Mouse (Mus musculus) intestine, embryonic 16.5 days (tissue): ENCODE measurements around the gene Ncln. TPM values are rescaled to one million over a fixed set of nuclear protein-coding genes. Genes with fewer than 3 reads are reported as not detected.

Experiments
- ATAC-seq: fragments of 200-750 bp; cut with Nextera tagmentation; 2 replicates; pipeline ENCODE4 v1.8.0; 2017; ENCODE audit warnings: moderate TSS enrichment, moderate library complexity
- H3K27ac ChIP-seq: fragments of 300-500 bp; sonication (generic); 2 replicates; pipeline ENCODE4 v1.5.1; 2014; ENCODE audit warnings: mild to moderate bottlenecking, low read length
- H3K27me3 ChIP-seq: fragments of 300-500 bp; sonication (generic); replicated peaks from 2 replicates; pipeline ENCODE4 v1.6.1; 2014; ENCODE audit warnings: low read length, control low read depth, mixed read lengths; ENCODE audit not compliant: control insufficient read depth, insufficient read depth
- H3K36me3 ChIP-seq: fragments of 300-500 bp; sonication (generic); 2 replicates; pipeline ENCODE4 v1.6.1; 2014; ENCODE audit warnings: low read length, control low read depth; ENCODE audit not compliant: control insufficient read depth, insufficient read depth
- H3K4me1 ChIP-seq: fragments of 300-500 bp; sonication (generic); 2 replicates; pipeline ENCODE4 v1.6.1; 2014; ENCODE audit warnings: low read length, control low read depth, mixed read lengths; ENCODE audit not compliant: control insufficient read depth, insufficient read depth
- H3K4me2 ChIP-seq: fragments of 300-500 bp; sonication (generic); 2 replicates; pipeline ENCODE4 v1.6.1; 2014; ENCODE audit warnings: low read depth, low read length, control low read depth
- H3K4me3 ChIP-seq: fragments of 300-500 bp; sonication (generic); 2 replicates; pipeline ENCODE4 v1.5.1; 2014; ENCODE audit warnings: mild to moderate bottlenecking, low read length
- H3K9ac ChIP-seq: fragments of 300-500 bp; sonication (generic); 2 replicates; pipeline ENCODE4 v1.6.1; 2014; ENCODE audit warnings: low read depth, low read length
- H3K9me3 ChIP-seq: fragments of 300-500 bp; sonication (generic); 2 replicates; pipeline ENCODE4 v1.6.1; 2016; ENCODE audit warnings: low read length, control low read depth; ENCODE audit not compliant: control insufficient read depth
- WGBS: fragments of 180-500 bp; shearing (Covaris S2); extraction: QIAGEN DNeasy Blood & Tissue Kit; methylation state at CpG from one replicate; pipeline ENCODE4 v1.1.7; 2014; 5-methylcytosine and 5-hydroxymethylcytosine counted together
- polyA plus RNA-seq: library from polyadenylated mRNA; unstranded; fragments of >200 nt; fragmentation: Nextera tagmentation; extraction: Ambion mirVana; gene quantifications from 2 replicates; pipeline ENCODE4 v1.2.1, GENCODE M21; 2015

The Ncln gene
- polyA plus RNA-seq, 1 experiment from 2014 or later = 126 TPM

DNA sequence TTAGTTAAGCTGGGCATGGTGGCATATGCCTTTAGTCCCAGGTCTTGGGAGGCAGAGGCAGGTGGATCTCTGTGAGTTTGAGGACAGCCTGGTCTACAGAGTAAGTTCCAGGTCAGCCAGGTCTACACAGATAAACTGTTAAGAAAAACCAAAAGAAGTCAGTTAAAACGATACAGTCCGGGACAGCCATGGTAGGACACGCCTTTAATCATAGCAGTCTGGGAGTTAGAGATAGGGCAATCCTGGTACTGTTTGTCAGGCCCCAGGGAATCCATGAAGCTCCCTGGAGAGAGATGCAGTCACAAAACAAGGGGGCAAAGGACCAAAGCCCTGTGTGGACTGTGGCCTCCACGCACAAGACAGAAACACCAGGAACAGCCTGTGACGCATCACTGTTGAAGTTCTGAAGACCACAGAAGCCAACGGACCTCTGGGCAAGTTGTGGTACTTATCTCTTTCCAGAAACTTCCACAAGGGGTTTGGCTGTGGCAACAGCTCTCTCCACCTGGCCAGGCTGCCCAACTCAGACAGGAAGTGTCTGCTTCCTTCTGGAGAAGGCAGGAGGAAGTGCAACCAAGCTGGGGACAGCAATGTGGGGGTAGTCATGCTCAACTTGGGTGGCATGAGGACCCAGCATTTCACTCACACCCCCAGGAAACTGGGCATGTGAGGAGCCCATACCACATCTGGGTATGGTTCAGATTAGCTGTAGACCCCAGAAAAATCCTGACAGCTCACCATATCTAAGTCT, 23.2 kb upstream of the Ncln start:
- 74% methylated on average over 6 of the region's 6 CpGs for WGBS
- no peak overlapping the region for H3K9ac ChIP-seq
- no peaks in the 10 kb centered on the region for H3K9me3 ChIP-seq
- no peak overlapping the region for H3K27ac ChIP-seq
- ATAC-seq = no peak
- no peak overlapping the region for H3K4me3 ChIP-seq
- peaks cover 11% of the 10 kb centered on the region for H3K4me1 ChIP-seq
- no peak overlapping the region for H3K4me2 ChIP-seq
- no peaks in the 10 kb centered on the region for H3K36me3 ChIP-seq
- H3K27me3 ChIP-seq = no peaks in the 10 kb centered on the region

DNA sequence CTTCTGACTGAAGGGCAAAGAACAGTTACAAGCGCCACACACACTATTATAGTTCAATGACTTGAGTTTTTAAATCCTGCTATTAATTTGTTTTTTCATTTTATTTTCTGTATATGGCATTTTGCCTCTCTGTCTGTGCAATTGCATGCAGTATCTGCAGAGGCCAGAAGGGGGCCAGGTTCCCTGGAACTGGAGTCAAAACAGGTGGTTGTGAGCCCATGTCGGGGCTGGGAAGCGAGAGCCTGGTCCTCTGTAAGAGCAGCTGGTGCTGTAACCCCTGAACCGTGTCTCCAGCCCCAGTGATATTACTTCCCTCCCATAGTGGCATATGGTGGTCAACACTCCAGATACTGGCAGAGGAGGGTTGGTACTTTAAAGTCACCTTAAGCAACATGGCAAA, 22.4 kb upstream of the Ncln start:
- no peaks in the 10 kb centered on the region for H3K27me3 ChIP-seq
- no peaks in the 10 kb centered on the region for H3K36me3 ChIP-seq
- peaks cover 2% of the 10 kb centered on the region; the same call in 1 of the 2 replicates for H3K4me1 ChIP-seq
- WGBS = 23% methylated on average over 4 of the region's 4 CpGs
- no peak overlapping the region for H3K4me3 ChIP-seq
- peak; percentile 62 for ATAC-seq
- no peak overlapping the region for H3K4me2 ChIP-seq
- H3K9me3 ChIP-seq = 0 out of 2 replicates have a peak, but pooled peaks cover 5% of the 10 kb centered on the region
- no peak overlapping the region for H3K9ac ChIP-seq
- H3K27ac ChIP-seq = no peak overlapping the region

DNA sequence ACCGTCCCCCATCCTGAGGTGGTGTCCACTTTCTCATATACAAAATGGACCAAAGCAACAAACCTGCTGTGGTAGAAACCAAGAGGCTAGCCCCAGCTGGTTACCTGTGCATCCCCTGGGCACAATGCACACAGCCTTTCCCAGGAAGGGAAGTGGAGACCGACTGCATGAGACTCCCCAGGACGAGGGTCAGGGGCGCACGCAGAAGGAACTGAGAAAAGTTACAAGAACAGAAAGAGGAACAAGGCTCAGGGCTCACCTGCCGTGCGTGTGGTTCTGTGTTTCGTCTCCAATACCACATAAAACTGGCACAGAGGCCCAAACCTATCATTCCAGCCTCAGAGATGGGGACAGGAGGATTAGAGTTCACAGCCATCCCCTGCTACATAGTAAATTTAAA, 21.0 kb upstream of the Ncln start:
- 0 out of 2 replicates have a peak, but pooled peaks cover 4% of the 10 kb centered on the region for H3K27me3 ChIP-seq
- no peak overlapping the region for H3K9ac ChIP-seq
- no peaks in the 10 kb centered on the region for H3K4me1 ChIP-seq
- 0 out of 2 replicates have a peak, but pooled peaks cover 5% of the 10 kb centered on the region for H3K9me3 ChIP-seq
- no peak for ATAC-seq
- no peak overlapping the region for H3K4me3 ChIP-seq
- H3K36me3 ChIP-seq = no peaks in the 10 kb centered on the region
- no peak overlapping the region for H3K27ac ChIP-seq
- no peak overlapping the region for H3K4me2 ChIP-seq
- WGBS = 72% methylated on average over 8 of the region's 8 CpGs

DNA sequence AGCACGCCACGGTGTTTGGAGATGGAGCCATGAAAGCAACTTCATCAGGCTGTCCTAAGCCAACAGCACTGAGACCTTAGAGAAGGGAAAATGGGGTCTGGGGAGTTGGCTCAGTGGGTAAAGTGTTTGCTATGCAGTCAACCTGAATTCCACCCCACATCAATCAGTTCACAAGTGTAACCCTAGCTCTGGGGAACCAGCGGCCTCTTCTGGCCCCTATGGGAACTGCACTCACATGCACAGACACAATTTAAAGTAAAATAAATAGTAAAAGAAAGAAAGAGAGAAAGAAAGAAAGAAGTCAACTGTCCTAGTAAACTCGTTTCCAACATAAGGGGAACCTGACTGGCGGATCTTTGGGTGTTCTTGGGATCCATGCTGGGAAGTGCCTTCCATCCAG, 17.6 kb upstream of the Ncln start:
- Histone ChIP-seq H3K9ac (no peak overlapping the region), H3K4me3 (no peak overlapping the region)
- no peak for ATAC-seq

DNA sequence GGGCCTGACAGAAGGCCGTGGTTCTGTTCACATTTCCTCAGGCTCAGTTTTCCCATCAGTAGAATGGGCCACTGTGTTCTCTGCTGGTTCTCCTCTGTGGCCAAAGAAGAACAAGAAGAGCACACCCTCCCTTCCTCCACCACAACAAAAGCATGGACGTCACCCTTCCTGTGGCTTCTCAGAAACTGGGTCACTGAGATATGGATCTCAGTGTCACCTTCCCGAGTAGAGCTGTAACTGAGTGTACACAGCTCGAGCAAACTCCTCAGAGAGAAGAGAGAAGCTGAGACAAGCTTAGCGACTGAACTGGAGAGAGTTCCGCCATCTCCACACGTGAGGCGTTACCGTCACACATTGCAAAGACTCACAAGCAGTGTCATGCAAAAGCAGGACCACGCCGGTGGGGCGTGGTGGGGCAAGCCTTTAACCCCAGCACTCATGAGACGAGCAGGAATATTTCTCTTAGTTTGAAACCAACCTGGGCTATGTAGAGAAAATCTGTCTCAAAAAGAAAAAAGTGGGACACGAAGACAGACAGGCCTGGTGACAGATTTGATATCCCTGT, 14.1 kb upstream of the Ncln start:
- no peak overlapping the region for H3K4me2 ChIP-seq
- 73% methylated on average over 14 of the region's 14 CpGs for WGBS

More for the DNA sequence above, 17.6 kb upstream of the Ncln start:
- Histone ChIP-seq H3K27me3 (0 out of 2 replicates have a peak, but pooled peaks cover 4% of the 10 kb centered on the region), H3K9me3 (0 out of 2 replicates have a peak, but pooled peaks cover 5% of the 10 kb centered on the region), H3K4me1 (no peaks in the 10 kb centered on the region), H3K4me2 (no peak overlapping the region), H3K36me3 (no peaks in the 10 kb centered on the region), H3K27ac (no peak overlapping the region)
- 86% methylated on average over 5 of the region's 5 CpGs for WGBS

DNA sequence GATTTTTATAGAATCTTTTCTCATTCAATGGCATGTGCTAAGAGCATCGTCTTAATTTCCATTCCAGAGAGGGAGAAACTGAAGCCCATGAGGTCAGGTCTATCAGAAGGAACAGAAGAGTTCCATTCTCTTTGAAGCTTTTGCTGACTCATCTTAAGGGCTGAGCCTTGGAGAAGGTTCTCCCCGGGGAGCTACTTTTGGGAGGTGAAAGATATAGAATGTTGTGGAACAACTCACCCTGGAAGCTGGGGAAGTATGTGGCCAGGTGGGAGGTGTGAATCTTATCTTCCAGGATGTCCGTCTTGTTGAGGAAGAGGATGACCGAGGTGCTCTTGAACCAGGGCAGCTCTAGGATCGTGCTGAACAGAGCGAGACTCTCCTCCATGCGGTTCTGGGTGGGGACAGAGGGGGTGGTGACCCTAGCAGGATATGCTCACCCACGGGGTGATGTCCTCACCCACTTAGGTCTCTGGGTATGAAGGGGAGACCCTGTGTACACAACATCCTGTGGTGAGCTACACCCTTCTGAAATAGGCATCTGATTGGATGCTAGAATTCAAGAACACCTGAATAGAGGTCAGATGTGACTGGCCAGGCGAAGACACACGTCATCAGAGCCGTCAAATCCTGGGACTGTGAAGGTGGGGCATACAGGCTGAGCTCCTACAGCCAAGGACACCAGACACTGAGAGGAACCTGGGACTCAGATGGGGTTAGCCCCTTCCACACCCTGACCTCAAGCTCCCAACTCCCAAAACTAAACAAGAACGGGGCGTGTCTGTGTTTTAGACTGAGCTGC, 11.7 kb upstream of the Ncln start:
- no peak for ATAC-seq
- Histone ChIP-seq H3K4me1 (peaks cover 2% of the 10 kb centered on the region; the same call in 1 of the 2 replicates), H3K9ac (no peak overlapping the region), H3K27me3 (0 out of 2 replicates have a peak, but pooled peaks cover 4% of the 10 kb centered on the region), H3K9me3 (no peaks in the 10 kb centered on the region), H3K4me2 (no peak overlapping the region), H3K27ac (no peak overlapping the region), H3K4me3 (no peak overlapping the region), H3K36me3 (no peaks in the 10 kb centered on the region)
- 70% methylated on average over 13 of the region's 13 CpGs for WGBS

More for the DNA sequence above, 14.1 kb upstream of the Ncln start:
- no peak for ATAC-seq
- no peaks in the 10 kb centered on the region for H3K36me3 ChIP-seq
- H3K27me3 ChIP-seq = 0 out of 2 replicates have a peak, but pooled peaks cover 4% of the 10 kb centered on the region
- H3K9me3 ChIP-seq = 0 out of 2 replicates have a peak, but pooled peaks cover 5% of the 10 kb centered on the region
- H3K4me3 ChIP-seq = no peak overlapping the region
- H3K27ac ChIP-seq = no peak overlapping the region
- no peaks in the 10 kb centered on the region for H3K4me1 ChIP-seq
- H3K9ac ChIP-seq = no peak overlapping the region

DNA sequence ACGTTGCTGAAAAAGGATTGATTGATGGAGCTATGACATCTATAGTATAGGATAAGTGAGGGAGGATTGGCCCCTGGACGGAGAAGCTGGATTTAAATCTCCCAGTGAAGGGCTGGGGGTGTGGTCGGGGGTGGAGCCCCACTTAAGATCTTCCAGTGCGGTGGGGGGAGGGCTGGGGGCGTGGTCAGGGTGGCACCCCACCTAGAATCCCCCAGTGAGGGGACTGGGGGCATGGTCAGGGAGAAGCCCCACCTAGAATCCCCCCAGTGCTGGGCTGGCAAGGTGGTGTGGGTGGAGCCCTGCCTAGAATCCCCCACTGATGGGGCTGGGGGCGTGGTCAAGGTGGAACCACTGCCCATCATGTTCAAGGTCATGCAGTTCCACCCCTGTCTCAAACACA, 10.9 kb upstream of the Ncln start:
- Histone ChIP-seq H3K9me3 (no peaks in the 10 kb centered on the region), H3K27me3 (no peaks in the 10 kb centered on the region), H3K9ac (no peak overlapping the region), H3K4me3 (no peak overlapping the region), H3K4me2 (no peak overlapping the region), H3K27ac (no peak overlapping the region), H3K4me1 (peaks cover 4% of the 10 kb centered on the region; the same call in 1 of the 2 replicates), H3K36me3 (no peaks in the 10 kb centered on the region)
- WGBS = 28% methylated on average over 6 of the region's 6 CpGs
- ATAC-seq = no peak

DNA sequence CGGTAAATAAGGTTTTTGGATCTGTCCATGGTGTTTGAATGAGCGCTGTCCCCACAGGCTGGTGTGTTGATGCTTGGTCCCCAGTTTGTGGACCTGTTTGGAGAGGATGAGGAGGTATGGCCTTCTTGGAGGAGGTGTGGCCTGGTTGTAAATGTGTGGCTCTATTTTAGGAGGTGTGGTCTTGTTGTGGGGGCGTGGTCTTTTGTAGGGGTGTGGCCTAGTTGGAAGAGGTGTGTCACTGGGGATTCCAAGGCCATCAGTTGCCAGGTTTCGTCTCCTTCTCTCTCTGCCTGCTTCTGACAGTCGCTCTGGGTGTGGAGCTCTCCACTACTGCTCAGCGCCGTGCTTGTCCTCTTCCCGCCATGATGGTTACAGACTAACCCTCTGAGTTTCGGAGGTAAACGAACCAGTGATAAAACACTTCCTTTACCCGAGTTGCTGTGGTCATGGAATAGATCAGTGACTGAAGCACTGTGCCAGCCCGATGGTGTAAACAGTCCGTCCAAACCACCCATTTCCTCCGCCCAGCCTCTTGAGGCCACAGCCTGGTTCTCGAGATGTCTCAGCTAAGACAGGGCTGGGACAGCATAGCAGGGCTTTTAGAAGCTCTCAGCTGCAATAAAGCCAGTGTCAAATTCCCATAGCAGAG, 8.9 kb upstream of the Ncln start:
- Histone ChIP-seq H3K9me3 (no peaks in the 10 kb centered on the region), H3K4me3 (no peak overlapping the region), H3K9ac (no peak overlapping the region), H3K4me1 (peaks cover 4% of the 10 kb centered on the region; the same call in 1 of the 2 replicates), H3K27ac (no peak overlapping the region), H3K4me2 (no peak overlapping the region), H3K27me3 (no peaks in the 10 kb centered on the region), H3K36me3 (no peaks in the 10 kb centered on the region)
- WGBS = 69% methylated on average over 15 of the region's 15 CpGs
- ATAC-seq = no peak

DNA sequence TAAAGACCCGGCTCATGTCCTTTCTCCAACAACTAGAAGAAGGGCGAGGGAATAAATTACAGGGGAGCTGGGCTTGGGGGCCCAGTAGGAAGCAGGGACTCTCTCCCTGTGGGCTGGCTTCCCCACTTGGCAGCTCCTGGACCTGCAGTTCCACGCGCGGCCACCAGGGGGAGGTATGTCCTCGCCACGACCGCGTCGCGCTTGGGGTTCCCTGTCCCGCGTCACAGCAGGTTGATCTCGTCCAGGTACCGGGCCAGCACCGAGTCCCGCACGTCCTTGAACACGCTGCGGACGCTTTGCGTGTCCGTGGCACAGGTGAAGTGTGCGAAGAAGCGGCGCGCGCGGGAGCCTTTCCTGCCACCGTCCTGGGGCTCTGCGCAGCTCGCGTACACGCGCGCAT, 6.5 kb upstream of the Ncln start:
- peak overlapping the region; percentile 48 for H3K4me3 ChIP-seq
- peak overlapping the region; percentile 79 for H3K4me2 ChIP-seq
- H3K27ac ChIP-seq = no peak overlapping the region
- no peaks in the 10 kb centered on the region for H3K9me3 ChIP-seq
- H3K27me3 ChIP-seq = no peaks in the 10 kb centered on the region
- WGBS = 9% methylated on average over 36 of the region's 36 CpGs
- H3K36me3 ChIP-seq = no peaks in the 10 kb centered on the region
- H3K4me1 ChIP-seq = peaks cover 11% of the 10 kb centered on the region; the same call in 1 of the 2 replicates
- ATAC-seq = peak; percentile 65
- H3K9ac ChIP-seq = peak overlapping the region; percentile 69
